Mouse (Mus musculus): Measurements from ENCODE around the gene Psme2.
A peak's percentile ranks its signal among the peaks of the same experiment; 100 is the strongest.

Psme2 gene

GRCm38 (mm10) chr14:55596036-55596690 is 5.2 kb upstream of the Psme2 start:
- no peak for DNase-seq (ENCODE audit: low spot score in 2 of 2)

GRCm38 (mm10) chr14:55592226-55592625 is 1.3 kb upstream of the Psme2 start:
- DNase-seq (ENCODE audit: low spot score in 2 of 2), result no peak

GRCm38 (mm10) chr14:55591331-55591891 is 498 bp upstream of the Psme2 start, which contains the start of gene Rnf31:
Gene Rnf31, plus strand, starts transcription at chr14:55591708.
- DNase-seq (ENCODE audit: low spot score in 2 of 2), result peak; percentile 82 to 87

- DNase-seq (ENCODE audit: low spot score in 2 of 2), result no peak
Observed at GRCm38 (mm10) chr14:55589771-55590448, 1.0 kb downstream of the Psme2 start.

GRCm38 (mm10) chr14:55589271-55589670 is 1.6 kb downstream of the Psme2 start:
- no peak for DNase-seq (ENCODE audit: low spot score in 2 of 2)

GRCm38 (mm10) chr14:55586149-55586548 is 4.8 kb downstream of the Psme2 start:
- DNase-seq (ENCODE audit: low spot score in 2 of 2), result no peak

GRCm38 (mm10) chr14:55585566-55585960 is 5.3 kb downstream of the Psme2 start:
- no peak for DNase-seq (ENCODE audit: low spot score in 2 of 2)

- DNase-seq (ENCODE audit: low spot score in 2 of 2), result peak in 1 of 2 experiments; percentile 22
Observed at GRCm38 (mm10) chr14:55584702-55585565, 6.0 kb downstream of the Psme2 start, which contains the start of gene Emc9. Gene Emc9, minus strand, starts transcription at chr14:55585302.

- no peak for DNase-seq (ENCODE audit: low spot score in 2 of 2)
Observed at GRCm38 (mm10) chr14:55584303-55584701, 6.6 kb downstream of the Psme2 start.

GRCm38 (mm10) chr14:55581981-55582681 is 8.8 kb downstream of the Psme2 start:
- DNase-seq (ENCODE audit: low spot score in 2 of 2), result no peak

- no peak for DNase-seq (ENCODE audit: low spot score in 2 of 2)
Observed at GRCm38 (mm10) chr14:55580731-55581130, 10.2 kb downstream of the Psme2 start.

GRCm38 (mm10) chr14:55579511-55580496 is 11.1 kb downstream of the Psme2 start:
- no peak for DNase-seq (ENCODE audit: low spot score in 2 of 2)

- DNase-seq (ENCODE audit: low spot score in 2 of 2), result peak in 1 of 2 experiments; percentile 25
Observed at GRCm38 (mm10) chr14:55578668-55579269, 12.1 kb downstream of the Psme2 start.

GRCm38 (mm10) chr14:55577871-55578667 is 12.8 kb downstream of the Psme2 start, which contains the start of gene Psme1:
Gene Psme1, plus strand, starts transcription at chr14:55578123.
- DNase-seq (ENCODE audit: low spot score in 2 of 2), result peak; percentile 34 to 41

- DNase-seq (ENCODE audit: low spot score in 2 of 2), result no peak
Observed at GRCm38 (mm10) chr14:55576376-55576775, 14.5 kb downstream of the Psme2 start.

- no peak for DNase-seq (ENCODE audit: low spot score in 2 of 2)
Observed at GRCm38 (mm10) chr14:55575711-55576110, 15.2 kb downstream of the Psme2 start.

GRCm38 (mm10) chr14:55575302-55575701 is 15.6 kb downstream of the Psme2 start, which contains the start of gene Fitm1:
Gene Fitm1, plus strand, starts transcription at chr14:55575617.
- DNase-seq (ENCODE audit: low spot score in 2 of 2), result no peak

GRCm38 (mm10) chr14:55571760-55572159 is 19.2 kb downstream of the Psme2 start:
- DNase-seq (ENCODE audit: low spot score in 2 of 2), result no peak

- no peak for DNase-seq (ENCODE audit: low spot score in 2 of 2)
Observed at GRCm38 (mm10) chr14:55570588-55570987, 20.3 kb downstream of the Psme2 start.

Measured in frontal cortex, postnatal 25 days (tissue).